ENCODE assay signal across 9 mouse cellular contexts in genomic region chr19:36910424-36911045, GRCm38 (mm10). TPM values are rescaled to one million over a fixed set of nuclear protein-coding genes. Genes with fewer than 3 reads are reported as not detected.
DNase-seq lines count a peak whose midpoint lies in the region; ATAC-seq and TF ChIP-seq lines count a peak whose summit lies in the region.
"Had no signal": no experiment of that assay in that cellular context is flagged by ENCODE, and none has a peak within 500 bp of the region (broad histone marks: within the 10 kb centered on the region; RNA-seq: fewer than 3 reads in every experiment).

No protein-coding gene starts in this region.

- no peak overlapping the region for H3K4me2 ChIP-seq in forebrain, postnatal 0 days (ENCODE audit: low read depth)
- 0 out of 2 replicates have a peak overlapping the region, but pooled peaks have one; percentile 16 for H3K4me2 ChIP-seq in neural tube, embryonic 12.5 days (replicated peaks)
- H3K4me2 ChIP-seq in intestine, postnatal 0 days (replicated peaks; ENCODE audit: low read depth) = no peak overlapping the region

- WGBS in forebrain, postnatal 0 days = 16% methylated on average over 12 of the region's 12 CpGs
- WGBS in neural tube, embryonic 12.5 days = 9% methylated on average over 12 of the region's 12 CpGs
- 52% methylated on average over 12 of the region's 12 CpGs for whole genome bisulfite sequencing in intestine, postnatal 0 days

- no peaks in the 10 kb centered on the region for H3K36me3 ChIP-seq in forebrain, postnatal 0 days (ENCODE audit: insufficient read depth)
- no peaks in the 10 kb centered on the region for H3K36me3 ChIP-seq in neural tube, embryonic 12.5 days
- no peaks in the 10 kb centered on the region for H3K36me3 ChIP-seq in intestine, postnatal 0 days (ENCODE audit: control insufficient read depth, insufficient read depth)

- no peaks in the 10 kb centered on the region for H3K27me3 ChIP-seq in forebrain, postnatal 0 days (ENCODE audit: insufficient read depth, low read length)
- no peaks in the 10 kb centered on the region for H3K27me3 ChIP-seq in neural tube, embryonic 12.5 days (replicated peaks)
- H3K27me3 ChIP-seq in intestine, postnatal 0 days (replicated peaks; ENCODE audit: control insufficient read depth, insufficient read depth, low read length) = no peaks in the 10 kb centered on the region

- H3K9ac ChIP-seq in forebrain, postnatal 0 days = no peak overlapping the region
- H3K9ac ChIP-seq in neural tube, embryonic 12.5 days = no peak overlapping the region
- H3K9ac ChIP-seq in intestine, postnatal 0 days (ENCODE audit: low read depth, low read length) = no peak overlapping the region

- peak overlapping the region; percentile 54 for H3K27ac ChIP-seq in forebrain, postnatal 0 days (ENCODE audit: low read depth, low read length)
- H3K27ac ChIP-seq in neural tube, embryonic 12.5 days = no peak overlapping the region
- no peak overlapping the region for H3K27ac ChIP-seq in intestine, postnatal 0 days (ENCODE audit: low read depth, low read length)

- intact Hi-C loops in heart, postnatal 36 days (cut with DNase I) = no loop called here

- H3K4me1 ChIP-seq in forebrain, postnatal 0 days (ENCODE audit: insufficient read depth) = no peaks in the 10 kb centered on the region
- H3K4me1 ChIP-seq in neural tube, embryonic 12.5 days = no peaks in the 10 kb centered on the region
- no peaks in the 10 kb centered on the region for H3K4me1 ChIP-seq in intestine, postnatal 0 days (replicated peaks; ENCODE audit: control insufficient read depth, insufficient read depth, low read length)

- no peak overlapping the region for H3K4me3 ChIP-seq in forebrain, postnatal 0 days (ENCODE audit: low read depth, low read length)
- H3K4me3 ChIP-seq in neural tube, embryonic 12.5 days = no peak overlapping the region
- H3K4me3 ChIP-seq in intestine, postnatal 0 days (ENCODE audit: low read depth, low read length) = no peak overlapping the region

- peak; percentile 77 for DNase-seq in embryo, embryonic 10 days (ENCODE audit: low spot score)
- peak; percentile 78 for DNase-seq in forebrain, postnatal 0 days
- peak; percentile 27 to 32 for DNase-seq in layer of hippocampus, postnatal 36 days
- DNase-seq in lung, adult 18-20 months = no peak
- DNase-seq in heart, postnatal 36 days = no peak
- DNase-seq: adrenal gland, postnatal 10 days had no signal

- H3K9me3 ChIP-seq in forebrain, postnatal 0 days (ENCODE audit: low read length) = no peaks in the 10 kb centered on the region
- no peaks in the 10 kb centered on the region for H3K9me3 ChIP-seq in neural tube, embryonic 12.5 days
- no peaks in the 10 kb centered on the region for H3K9me3 ChIP-seq in intestine, postnatal 0 days (ENCODE audit: control insufficient read depth)

- ATAC-seq in forebrain, postnatal 0 days = peak; percentile 94
- peak; percentile 77 for ATAC-seq in neural tube, embryonic 12.5 days (ENCODE audit: low FRiP score, low read depth)
- no peak for ATAC-seq in intestine, postnatal 0 days
- ATAC-seq in CD4-positive, CD25-positive, alpha-beta regulatory T cell, adult 4 months = no peak

- TF ChIP-seq CTCF in forebrain, postnatal 0 days (IDR thresholded peaks at IDR 0.05; ENCODE audit: low read depth) = no peak
- no peak for TF ChIP-seq CTCF in intestine, postnatal 0 days (IDR thresholded peaks at IDR 0.05; ENCODE audit: low read depth)

RNA-seq across cellular contexts. Expression of gene Fgfbp3, which starts 8.9 kb away (rescaled TPM):
- 33.0 and 44.8 TPM in 2 replicates for total RNA-seq in forebrain, postnatal 0 days (2014; rRNA removed)
- 40.0 and 41.6 TPM in 2 replicates for polyA plus RNA-seq in forebrain, postnatal 0 days (2015; fragmentation: Nextera tagmentation; extraction: Ambion mirVana)
- 1 to 10 TPM; 6.4 to 7.5 TPM for total RNA-seq in layer of hippocampus, postnatal 36 days (2021)
- 99.2 and 108 TPM in 2 replicates for polyA plus RNA-seq in neural tube, embryonic 12.5 days (2016; fragmentation: Nextera tagmentation; extraction: Ambion mirVana)
- polyA plus RNA-seq in intestine, postnatal 0 days (2015; fragmentation: Nextera tagmentation; extraction: Ambion mirVana) = 2.7 and 2.9 TPM in 2 replicates
- polyA plus RNA-seq in CD4-positive, CD25-positive, alpha-beta regulatory T cell, adult 4 months (2017; shearing (Covaris generic)) = not detected
- total RNA-seq in heart, postnatal 36 days (2021) = 1 to 10 TPM; 1.3 to 2.9 TPM

RNA-seq across cellular contexts. Expression of gene Btaf1, which starts 15.3 kb away (rescaled TPM):
- total RNA-seq in forebrain, postnatal 0 days (2014; rRNA removed) = 23.0 and 25.0 TPM in 2 replicates
- polyA plus RNA-seq in forebrain, postnatal 0 days (2015; fragmentation: Nextera tagmentation; extraction: Ambion mirVana) = 2.4 and 3.3 TPM in 2 replicates
- 10 to 100 TPM; 27.4 to 28.6 TPM for total RNA-seq in layer of hippocampus, postnatal 36 days (2021)
- 15.7 and 17.3 TPM in 2 replicates for polyA plus RNA-seq in neural tube, embryonic 12.5 days (2016; fragmentation: Nextera tagmentation; extraction: Ambion mirVana)
- 3.0 and 3.4 TPM in 2 replicates for polyA plus RNA-seq in intestine, postnatal 0 days (2015; fragmentation: Nextera tagmentation; extraction: Ambion mirVana)
- polyA plus RNA-seq in CD4-positive, CD25-positive, alpha-beta regulatory T cell, adult 4 months (2017; shearing (Covaris generic)) = 10 to 100 TPM in 1 of 2 experiments, 1 to 10 TPM in 1; 8.3 to 11.4 TPM
- 10 to 100 TPM; 10.3 to 10.9 TPM for total RNA-seq in heart, postnatal 36 days (2021)

Comparison
In these comparisons a context has a peak if more than half of its experiments do, and no peak if none do; other contexts are left out.
1. DNase-seq: peak in embryo, embryonic 10 days (single experiment), forebrain, postnatal 0 days (single experiment) and layer of hippocampus, postnatal 36 days (2 of 2); none in lung, adult 18-20 months (0 of 2) and heart, postnatal 36 days (0 of 2).
2. ATAC-seq: peak in forebrain, postnatal 0 days (single experiment) and neural tube, embryonic 12.5 days (single experiment); none in intestine, postnatal 0 days (single experiment) and CD4-positive, CD25-positive, alpha-beta regulatory T cell, adult 4 months (single experiment).
3. RNA of gene Fgfbp3, which starts 8.9 kb away (polyA plus RNA-seq): 99.2 to 108 TPM in neural tube, embryonic 12.5 days and 40.0 to 41.6 TPM in forebrain, postnatal 0 days; 2.7 to 2.9 TPM in intestine, postnatal 0 days and not detected in CD4-positive, CD25-positive, alpha-beta regulatory T cell, adult 4 months; every median in the first group is over 10 times any median in the second.